Mouse (Mus musculus) G1E (cell line): ENCODE results near the gene Plekha7.

Source experiments
- CTCF ChIP-seq: IDR thresholded peaks from 2 replicates; pipeline ENCODE4 v1.5.1; 2012; ENCODE audit warnings: low read depth, low read length, inconsistent platforms, mixed read lengths
- GATA1 ChIP-seq: IDR thresholded peaks from 2 replicates; pipeline ENCODE4 v1.6.1; 2012; ENCODE audit warnings: borderline replicate concordance, low read length, inconsistent platforms, mixed read lengths
- GATA2 ChIP-seq: IDR thresholded peaks from 2 replicates; pipeline ENCODE4 v1.6.1; 2012; ENCODE audit warnings: low read depth, low read length, inconsistent platforms, borderline replicate concordance
- POLR2AphosphoS5 ChIP-seq: IDR thresholded peaks from 2 replicates; pipeline ENCODE4 v1.6.1; 2012; ENCODE audit warnings: low read depth, low read length, inconsistent platforms; ENCODE audit not compliant: insufficient replicate concordance

- TF ChIP-seq CTCF (no peak), GATA1 (no peak), POLR2AphosphoS5 (no peak), GATA2 (no peak)
These were observed 158.6 kb downstream of the Plekha7 start for GRCm38 (mm10) chr7:116149568-116149967.
